Mouse (Mus musculus): ENCODE data around the gene Shmt1. TPM values are rescaled to one million over a fixed set of nuclear protein-coding genes. Genes with fewer than 3 reads are reported as not detected.

Shmt1 gene
- polyA plus RNA-seq, 1 experiment = 3.3 TPM

GRCm38 (mm10) chr11:60787595-60787994 lies 23.9 kb downstream of the Shmt1 start:
- Histone ChIP-seq H3K27me3 (ENCODE audit: control insufficient read depth, insufficient read depth, low read length) (no peaks in the 10 kb centered on the region), H3K4me1 (ENCODE audit: control insufficient read depth, insufficient read depth, low read length) (peaks cover 6% of the 10 kb centered on the region; the same call in 1 of the 2 replicates), H3K4me3 (replicated peaks; ENCODE audit: insufficient read depth, low read depth, low read length) (no peak overlapping the region), H3K27ac (ENCODE audit: insufficient read depth, low read length) (no peak overlapping the region)
- no peak for DNase-seq
- no peak for TF ChIP-seq CTCF (IDR thresholded peaks at IDR 0.05; ENCODE audit: borderline replicate concordance, insufficient read depth, low read depth, low read length)
- no peak for TF ChIP-seq POLR2A (IDR thresholded peaks at IDR 0.05; ENCODE audit: borderline replicate concordance, insufficient read depth, low read length)
- WGBS = 4% methylated on average over 1 of the region's 1 CpGs

GRCm38 (mm10) chr11:60784179-60784922 lies 27.2 kb downstream of the Shmt1 start:
- Histone ChIP-seq H3K27me3 (ENCODE audit: control insufficient read depth, insufficient read depth, low read length) (no peaks in the 10 kb centered on the region), H3K4me3 (replicated peaks; ENCODE audit: insufficient read depth, low read depth, low read length) (no peak overlapping the region), H3K4me1 (ENCODE audit: control insufficient read depth, insufficient read depth, low read length) (peaks cover 25% of the 10 kb centered on the region), H3K27ac (ENCODE audit: insufficient read depth, low read length) (no peak overlapping the region)
- WGBS = 86% methylated on average over 8 of the region's 8 CpGs
- TF ChIP-seq CTCF (IDR thresholded peaks at IDR 0.05; ENCODE audit: borderline replicate concordance, insufficient read depth, low read depth, low read length) (no peak), POLR2A (IDR thresholded peaks at IDR 0.05; ENCODE audit: borderline replicate concordance, insufficient read depth, low read length) (no peak)
- no peak for DNase-seq

- peaks cover 26% of the 10 kb centered on the region for H3K4me1 ChIP-seq (ENCODE audit: control insufficient read depth, insufficient read depth, low read length)
- H3K27ac ChIP-seq (ENCODE audit: insufficient read depth, low read length) = no peak overlapping the region
- TF ChIP-seq POLR2A (IDR thresholded peaks at IDR 0.05; ENCODE audit: borderline replicate concordance, insufficient read depth, low read length) (no peak), CTCF (IDR thresholded peaks at IDR 0.05; ENCODE audit: borderline replicate concordance, insufficient read depth, low read depth, low read length) (no peak)
- DNase-seq = no peak
- H3K4me3 ChIP-seq (replicated peaks; ENCODE audit: insufficient read depth, low read depth, low read length) = peak overlapping the region; percentile 26
- no peaks in the 10 kb centered on the region for H3K27me3 ChIP-seq (ENCODE audit: control insufficient read depth, insufficient read depth, low read length)
- 62% methylated on average over 10 of the region's 10 CpGs for WGBS
Measured at GRCm38 (mm10) chr11:60779673-60780189, 31.8 kb downstream of the Shmt1 start.

GRCm38 (mm10) chr11:60777801-60778370 lies 33.6 kb downstream of the Shmt1 start:
- TF ChIP-seq POLR2A (IDR thresholded peaks at IDR 0.05; ENCODE audit: borderline replicate concordance, insufficient read depth, low read length) (no peak), CTCF (IDR thresholded peaks at IDR 0.05; ENCODE audit: borderline replicate concordance, insufficient read depth, low read depth, low read length) (no peak)
- Histone ChIP-seq H3K27ac (ENCODE audit: insufficient read depth, low read length) (peak overlapping the region; percentile 37; the same call in 1 of the 2 replicates), H3K4me3 (replicated peaks; ENCODE audit: insufficient read depth, low read depth, low read length) (peak overlapping the region; percentile 83), H3K27me3 (ENCODE audit: control insufficient read depth, insufficient read depth, low read length) (no peaks in the 10 kb centered on the region), H3K4me1 (ENCODE audit: control insufficient read depth, insufficient read depth, low read length) (peaks cover 23% of the 10 kb centered on the region)
- DNase-seq = no peak
- WGBS = 23% methylated on average over 16 of the region's 16 CpGs

GRCm38 (mm10) chr11:60776829-60777740 lies 34.4 kb downstream of the Shmt1 start, which contains the start of the genes Top3a and Smcr8:
Gene Top3a, minus strand, starts transcription at chr11:60777365.
Gene Smcr8, plus strand, starts transcription at chr11:60777524.
- peak; percentile 86 to 89 for DNase-seq
- peak; percentile 88 for TF ChIP-seq POLR2A (IDR thresholded peaks at IDR 0.05; ENCODE audit: borderline replicate concordance, insufficient read depth, low read length)
- no peak for TF ChIP-seq CTCF (IDR thresholded peaks at IDR 0.05; ENCODE audit: borderline replicate concordance, insufficient read depth, low read depth, low read length)
- peaks cover 20% of the 10 kb centered on the region for H3K4me1 ChIP-seq (ENCODE audit: control insufficient read depth, insufficient read depth, low read length)
- H3K4me3 ChIP-seq (replicated peaks; ENCODE audit: insufficient read depth, low read depth, low read length) = peak within 1 kb of the TSS; percentile 83
- WGBS = under 1% methylated on average over 62 of the region's 62 CpGs
- no peaks in the 10 kb centered on the region for H3K27me3 ChIP-seq (ENCODE audit: control insufficient read depth, insufficient read depth, low read length)
- peak within 1 kb of the TSS; percentile 37 for H3K27ac ChIP-seq (ENCODE audit: insufficient read depth, low read length)

- 4% methylated on average over 17 of the region's 17 CpGs for WGBS
- DNase-seq = no peak
- peak overlapping the region; percentile 83 for H3K4me3 ChIP-seq (replicated peaks; ENCODE audit: insufficient read depth, low read depth, low read length)
- H3K4me1 ChIP-seq (ENCODE audit: control insufficient read depth, insufficient read depth, low read length) = peaks cover 16% of the 10 kb centered on the region
- no peaks in the 10 kb centered on the region for H3K27me3 ChIP-seq (ENCODE audit: control insufficient read depth, insufficient read depth, low read length)
- H3K27ac ChIP-seq (ENCODE audit: insufficient read depth, low read length) = no peak overlapping the region
- TF ChIP-seq POLR2A (IDR thresholded peaks at IDR 0.05; ENCODE audit: borderline replicate concordance, insufficient read depth, low read length) = no peak
- no peak for TF ChIP-seq CTCF (IDR thresholded peaks at IDR 0.05; ENCODE audit: borderline replicate concordance, insufficient read depth, low read depth, low read length)
Measured at GRCm38 (mm10) chr11:60776107-60776828, 35.2 kb downstream of the Shmt1 start.

GRCm38 (mm10) chr11:60775578-60775977 lies 35.9 kb downstream of the Shmt1 start:
- no peaks in the 10 kb centered on the region for H3K27me3 ChIP-seq (ENCODE audit: control insufficient read depth, insufficient read depth, low read length)
- WGBS = 50% methylated on average over 6 of the region's 6 CpGs
- H3K4me3 ChIP-seq (replicated peaks; ENCODE audit: insufficient read depth, low read depth, low read length) = no peak overlapping the region
- peaks cover 13% of the 10 kb centered on the region for H3K4me1 ChIP-seq (ENCODE audit: control insufficient read depth, insufficient read depth, low read length)
- H3K27ac ChIP-seq (ENCODE audit: insufficient read depth, low read length) = no peak overlapping the region
- DNase-seq = no peak
- TF ChIP-seq CTCF (IDR thresholded peaks at IDR 0.05; ENCODE audit: borderline replicate concordance, insufficient read depth, low read depth, low read length) = no peak
- TF ChIP-seq POLR2A (IDR thresholded peaks at IDR 0.05; ENCODE audit: borderline replicate concordance, insufficient read depth, low read length) = no peak

Measured in cerebellum, adult 2 months (tissue).